Mouse (Mus musculus) kidney, embryonic 16.5 days (tissue): ENCODE data around the gene Hykk. TPM values are rescaled to one million over a fixed set of nuclear protein-coding genes. Genes with fewer than 3 reads are reported as not detected.
"Not testable (repeated sequence)": the region's sequence is repeated elsewhere in the genome, so short reads cannot be mapped to it uniquely, and the experiment has no call there.

Source experiments
- ATAC-seq: fragments of 200-750 bp; cut with Nextera tagmentation; 2 replicates; pipeline ENCODE4 v1.8.0; 2017; ENCODE audit warnings: moderate TSS enrichment; ENCODE audit not compliant: low FRiP score, low TSS enrichment
- H3K27ac ChIP-seq: fragments of 300-500 bp; sonication (generic); 2 replicates; pipeline ENCODE4 v1.5.1; 2014; ENCODE audit warnings: low read length
- H3K27me3 ChIP-seq: fragments of 300-500 bp; sonication (generic); 2 replicates; pipeline ENCODE4 v1.6.1; 2014; ENCODE audit warnings: low read length, control low read depth, mixed read lengths; ENCODE audit not compliant: insufficient read depth
- H3K36me3 ChIP-seq: fragments of 300-500 bp; sonication (generic); 2 replicates; pipeline ENCODE4 v1.6.1; 2014; ENCODE audit warnings: low read length, control low read depth, mixed read lengths; ENCODE audit not compliant: insufficient read depth
- H3K4me1 ChIP-seq: fragments of 300-500 bp; sonication (generic); 2 replicates; pipeline ENCODE4 v1.6.1; 2014; ENCODE audit warnings: low read length, control low read depth, mixed read lengths; ENCODE audit not compliant: insufficient read depth
- H3K4me2 ChIP-seq: fragments of 300-500 bp; sonication (generic); replicated peaks from 2 replicates; pipeline ENCODE4 v1.6.1; 2014; ENCODE audit warnings: low read depth, low read length
- H3K4me3 ChIP-seq: fragments of 300-500 bp; sonication (generic); 2 replicates; pipeline ENCODE4 v1.5.1; 2014; ENCODE audit warnings: mild to moderate bottlenecking, low read length
- H3K9ac ChIP-seq: fragments of 300-500 bp; sonication (generic); replicated peaks from 2 replicates; pipeline ENCODE4 v1.6.1; 2014; ENCODE audit warnings: low read length
- H3K9me3 ChIP-seq: fragments of 300-500 bp; sonication (generic); 2 replicates; pipeline ENCODE4 v1.6.1; 2016; ENCODE audit warnings: low read length, control low read depth
- WGBS: fragments of 180-500 bp; shearing (Covaris S2); extraction: QIAGEN DNeasy Blood & Tissue Kit; methylation state at CpG from one replicate; pipeline ENCODE4 v1.1.7; 2014; 5-methylcytosine and 5-hydroxymethylcytosine counted together
- polyA plus RNA-seq: library from polyadenylated mRNA; unstranded; fragments of >200 nt; fragmentation: Nextera tagmentation; extraction: Ambion mirVana; gene quantifications from 2 replicates; pipeline ENCODE4 v1.2.1, GENCODE M21; 2015

Hykk gene
- polyA plus RNA-seq, 1 experiment from 2014 or later = 12.9 TPM

DNA sequence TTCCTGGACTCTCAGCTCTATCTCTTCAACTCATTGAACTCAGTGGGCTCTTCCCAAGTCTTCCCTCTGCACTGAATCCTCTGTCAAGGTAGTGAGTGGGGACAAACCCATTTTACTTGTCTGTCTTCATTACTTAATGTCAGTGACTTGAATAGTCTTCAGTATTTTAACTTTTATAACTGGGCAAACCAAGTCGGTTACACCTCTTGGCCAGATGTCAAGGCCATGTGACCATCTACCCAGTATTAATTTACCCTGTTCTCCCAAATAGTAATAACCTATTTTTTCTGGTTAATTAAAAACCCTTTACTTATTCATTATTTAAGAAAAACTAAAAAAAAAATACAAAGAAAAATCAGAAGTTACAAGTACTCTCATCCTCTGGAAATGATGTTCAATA, 13.7 kb downstream of the Hykk start:
- Histone ChIP-seq H3K4me1 (no peaks in the 10 kb centered on the region), H3K4me2 (no peak overlapping the region), H3K9ac (no peak overlapping the region), H3K27ac (no peak overlapping the region), H3K36me3 (no peaks in the 10 kb centered on the region), H3K27me3 (no peaks in the 10 kb centered on the region), H3K4me3 (no peak overlapping the region), H3K9me3 (no peaks in the 10 kb centered on the region)
- WGBS = 83% methylated on average over 1 of the region's 1 CpGs
- ATAC-seq = no peak

DNA sequence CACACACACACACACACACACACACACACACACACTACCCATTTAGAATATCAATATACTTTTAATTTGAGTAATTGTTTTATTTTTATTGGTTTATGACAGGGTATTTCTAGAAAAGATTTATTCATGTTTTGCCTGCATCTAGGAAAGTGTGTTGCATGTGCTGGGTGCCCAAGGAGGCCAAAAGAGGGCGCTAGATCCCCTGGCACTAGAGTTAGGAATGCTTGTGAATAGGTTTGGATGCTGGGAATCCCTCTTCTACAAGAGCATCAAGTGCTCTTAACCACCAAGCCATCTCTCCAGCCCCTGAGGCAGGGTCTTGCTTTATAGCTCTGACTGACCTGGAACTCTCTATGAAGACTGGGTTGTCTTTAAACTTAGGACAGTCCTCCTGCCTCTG, 14.7 kb downstream of the Hykk start:
- H3K4me1 ChIP-seq = no peaks in the 10 kb centered on the region
- no peak overlapping the region for H3K4me2 ChIP-seq
- peak overlapping the region; percentile 54; the same call in 1 of the 2 replicates for H3K27ac ChIP-seq
- no peak for ATAC-seq
- H3K4me3 ChIP-seq = no peak overlapping the region
- 24% methylated on average over 1 of the region's 1 CpGs for WGBS
- no peaks in the 10 kb centered on the region for H3K36me3 ChIP-seq
- H3K9me3 ChIP-seq = no peaks in the 10 kb centered on the region
- H3K27me3 ChIP-seq = no peaks in the 10 kb centered on the region
- no peak overlapping the region for H3K9ac ChIP-seq

DNA sequence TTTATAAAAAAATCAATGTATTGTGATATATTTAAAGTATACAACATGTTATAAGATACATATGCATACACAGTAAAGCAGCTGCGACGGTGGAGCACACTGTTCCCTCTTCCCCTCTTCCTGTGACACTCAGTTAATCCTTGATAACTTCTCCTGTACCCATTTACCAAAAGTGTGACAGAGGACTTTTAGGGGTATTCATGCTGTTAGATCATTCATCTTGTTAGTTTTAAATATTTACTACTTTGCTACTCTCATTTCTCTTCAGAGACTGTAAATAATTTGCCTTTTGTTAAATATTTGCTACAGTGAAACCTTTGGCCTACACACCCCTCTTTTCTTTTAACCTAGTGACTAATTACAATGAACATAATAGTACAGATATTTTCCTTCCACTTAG, 15.3 kb downstream of the Hykk start:
- no peaks in the 10 kb centered on the region for H3K36me3 ChIP-seq

DNA sequence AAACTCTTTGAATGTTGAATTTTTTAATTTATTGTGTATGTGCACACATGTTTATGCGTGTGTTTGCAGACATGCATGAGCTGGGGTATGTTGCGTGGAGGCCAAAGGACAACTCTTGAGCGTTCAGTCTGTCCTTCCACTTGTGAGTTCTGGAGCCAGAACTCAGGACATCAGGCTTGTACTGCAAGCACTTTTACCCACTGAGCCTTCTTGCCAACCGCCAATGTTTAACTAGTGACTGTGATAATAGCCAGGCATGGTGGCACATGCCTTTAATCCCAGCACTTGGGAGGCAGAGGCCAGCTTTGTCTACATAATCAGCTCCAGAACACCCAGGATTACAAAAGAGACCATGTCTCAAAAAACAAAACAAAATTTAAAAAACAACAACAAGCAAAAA, 25.0 kb downstream of the Hykk start:
- Histone ChIP-seq H3K4me3 (no peak overlapping the region), H3K36me3 (no peaks in the 10 kb centered on the region), H3K4me1 (no peaks in the 10 kb centered on the region), H3K9me3 (no peaks in the 10 kb centered on the region), H3K9ac (no peak overlapping the region), H3K27me3 (no peaks in the 10 kb centered on the region), H3K4me2 (no peak overlapping the region), H3K27ac (no peak overlapping the region)
- 93% methylated on average over 4 of the region's 4 CpGs for WGBS
- ATAC-seq = no peak

More for the DNA sequence above, 15.3 kb downstream of the Hykk start:
- Histone ChIP-seq H3K27me3 (no peaks in the 10 kb centered on the region), H3K27ac (no peak overlapping the region), H3K4me1 (no peaks in the 10 kb centered on the region), H3K9ac (no peak overlapping the region), H3K4me2 (no peak overlapping the region), H3K9me3 (no peaks in the 10 kb centered on the region), H3K4me3 (no peak overlapping the region)
- peak; percentile 80; the same call in 1 of the 2 replicates for ATAC-seq
- 74% methylated on average over 2 of the region's 2 CpGs for WGBS

DNA sequence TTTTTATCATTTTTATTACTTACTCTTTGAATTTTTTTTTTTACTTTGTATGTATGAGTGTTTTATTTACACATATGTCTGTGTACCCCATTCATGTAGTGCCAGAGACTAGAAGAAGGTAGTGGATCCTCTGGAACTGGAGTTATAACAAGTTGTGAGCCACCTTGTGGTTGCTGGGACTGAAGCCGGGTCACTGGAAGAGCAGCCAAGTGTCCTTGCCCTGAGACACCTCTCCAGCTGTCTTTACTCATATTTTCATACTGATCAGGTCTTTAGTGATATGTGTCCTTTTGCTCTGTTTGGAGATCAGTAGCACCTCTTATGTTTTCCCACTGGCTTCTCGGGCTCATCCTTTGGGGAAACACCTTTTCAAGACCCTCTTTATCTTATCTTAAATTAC, 27.4 kb downstream of the Hykk start:
- Histone ChIP-seq H3K36me3 (no peaks in the 10 kb centered on the region), H3K27ac (no peak overlapping the region), H3K4me2 (no peak overlapping the region), H3K4me1 (no peaks in the 10 kb centered on the region), H3K27me3 (no peaks in the 10 kb centered on the region), H3K9ac (no peak overlapping the region), H3K9me3 (no peaks in the 10 kb centered on the region), H3K4me3 (no peak overlapping the region)
- WGBS = 75% methylated on average over 2 of the region's 2 CpGs
- ATAC-seq = no peak

DNA sequence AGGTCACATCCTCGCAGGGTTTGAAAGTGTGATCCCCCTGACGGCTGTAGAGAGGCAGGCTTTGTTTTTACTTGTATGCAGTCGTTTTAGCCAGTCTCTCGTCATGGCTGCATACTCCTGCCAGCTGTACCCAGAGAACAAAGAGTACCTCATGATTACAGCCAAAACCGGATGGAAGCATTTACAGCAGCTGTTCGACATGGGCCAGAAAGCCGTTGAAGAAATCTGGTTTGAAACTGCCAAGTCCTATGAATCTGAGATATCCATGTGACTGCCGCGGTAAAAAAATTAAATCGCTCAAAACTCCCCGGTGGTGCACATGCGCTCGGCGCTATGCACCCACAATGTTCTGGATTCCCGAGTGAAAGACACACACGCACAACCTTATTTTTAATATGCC, 29.2 kb downstream of the Hykk start:
- H3K9me3 ChIP-seq = no peaks in the 10 kb centered on the region
- H3K4me3 ChIP-seq = no peak overlapping the region
- H3K27me3 ChIP-seq = no peaks in the 10 kb centered on the region
- no peak overlapping the region for H3K9ac ChIP-seq
- no peaks in the 10 kb centered on the region for H3K36me3 ChIP-seq
- ATAC-seq = no peak
- peaks cover under 1% of the 10 kb centered on the region; the same call in 1 of the 2 replicates for H3K4me1 ChIP-seq
- 67% methylated on average over 16 of the region's 16 CpGs for WGBS
- H3K27ac ChIP-seq = no peak overlapping the region
- H3K4me2 ChIP-seq = no peak overlapping the region

DNA sequence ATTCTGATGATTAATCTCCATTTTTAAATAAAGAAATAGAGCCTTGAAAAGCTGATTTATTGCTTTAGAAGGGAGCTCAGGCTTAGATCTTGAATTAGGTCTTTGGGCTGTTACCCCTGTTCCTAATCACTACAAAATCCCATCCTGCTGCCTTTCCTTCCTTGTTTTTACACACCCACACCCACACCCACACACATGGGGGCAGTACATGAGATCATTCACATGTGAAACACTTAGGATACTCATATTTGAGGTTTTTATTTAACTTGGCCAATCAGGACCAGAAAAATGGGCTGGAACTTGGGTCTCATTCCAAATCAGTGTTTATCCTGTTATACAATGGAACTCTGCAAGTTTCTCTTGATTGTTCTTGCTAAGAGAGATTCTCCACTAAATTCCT, 32.4 kb downstream of the Hykk start:
- H3K27me3 ChIP-seq = no peaks in the 10 kb centered on the region
- H3K9me3 ChIP-seq = no peaks in the 10 kb centered on the region
- ATAC-seq = no peak
- no peak overlapping the region for H3K4me2 ChIP-seq
- H3K36me3 ChIP-seq = peaks cover 14% of the 10 kb centered on the region; the same call in 1 of the 2 replicates
- no peak overlapping the region for H3K4me3 ChIP-seq
- no peak overlapping the region for H3K27ac ChIP-seq
- H3K4me1 ChIP-seq = peaks cover 13% of the 10 kb centered on the region
- H3K9ac ChIP-seq = no peak overlapping the region

DNA sequence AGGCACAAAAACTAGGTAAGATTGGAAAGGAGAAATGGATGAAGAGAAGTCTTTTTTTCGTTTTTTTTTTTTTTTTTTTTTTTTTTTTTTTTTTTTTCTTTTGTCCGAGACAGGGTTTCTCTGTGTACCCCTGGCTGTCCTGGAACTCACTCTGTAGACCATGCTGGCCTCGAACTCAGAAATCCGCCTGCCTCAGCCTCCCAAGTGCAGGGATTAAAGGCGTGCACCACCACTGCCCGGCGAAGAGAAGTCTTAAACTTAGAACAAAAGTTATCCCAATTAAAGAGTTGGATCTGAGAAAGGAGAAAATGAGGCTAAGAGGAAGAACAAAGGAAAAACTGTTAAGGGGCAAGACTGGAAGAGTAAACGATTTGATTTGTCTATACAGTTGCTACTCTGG, 33.1 kb downstream of the Hykk start:
- ATAC-seq = not testable (repeated sequence)
- WGBS = 53% methylated on average over 8 of the region's 8 CpGs

DNA sequence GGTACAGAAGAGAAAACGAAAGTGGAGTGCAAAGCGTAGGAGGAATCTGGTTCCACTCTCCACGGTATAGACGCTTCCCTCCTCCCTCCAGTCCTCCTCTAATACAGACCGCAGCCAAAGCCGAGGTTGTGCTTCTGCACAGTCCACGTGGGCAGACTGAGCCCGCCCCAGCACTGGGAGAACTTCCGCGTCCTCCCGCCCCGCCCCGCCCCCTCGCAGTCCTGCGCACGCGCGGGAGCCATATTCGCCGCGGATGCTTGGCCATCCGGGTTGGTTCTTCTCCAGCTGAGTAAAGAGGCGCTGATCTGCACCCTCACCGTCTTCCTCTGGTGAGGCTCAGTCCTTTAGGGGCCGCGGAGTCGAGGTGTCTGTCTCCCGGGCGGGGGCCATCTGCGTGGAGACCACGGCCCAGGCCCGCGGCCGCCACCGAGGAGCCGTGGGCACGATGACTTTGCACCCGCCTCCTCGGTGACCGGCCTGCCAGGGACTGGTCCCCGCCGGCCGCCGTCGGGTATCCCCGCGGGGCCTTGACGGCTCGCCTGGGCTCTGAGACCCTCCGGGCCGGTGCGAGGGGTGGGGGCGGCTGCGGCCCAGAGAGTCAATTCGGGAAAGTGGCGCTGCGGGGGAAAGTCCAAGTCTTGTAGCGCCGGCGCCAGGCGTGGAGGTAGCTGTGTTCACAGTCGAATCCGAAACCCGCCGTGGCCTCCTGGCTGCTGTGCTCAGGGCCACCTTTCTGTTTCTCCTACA, 33.7 kb downstream of the Hykk start, which contains the start of the genes Psma4 and AY074887:
TSS of gene Psma4 (plus strand) at position 216 of the 747 bp plus-strand sequence.
TSS of gene AY074887 (minus strand) at position 424 of the 747 bp plus-strand sequence.
- WGBS = under 1% methylated on average over 63 of the region's 65 CpGs
- peak; percentile 100 for ATAC-seq
- Histone ChIP-seq H3K4me3 (peak within 1 kb of the TSS; percentile 95), H3K27ac (peak within 1 kb of the TSS; percentile 96), H3K27me3 (no peaks in the 10 kb centered on the region), H3K9me3 (no peaks in the 10 kb centered on the region), H3K36me3 (peaks cover 24% of the 10 kb centered on the region), H3K4me1 (peaks cover 13% of the 10 kb centered on the region), H3K4me2 (peak within 1 kb of the TSS; percentile 86), H3K9ac (peak within 1 kb of the TSS; percentile 95)

More for the DNA sequence above, 33.1 kb downstream of the Hykk start:
- peak overlapping the region; percentile 95 for H3K9ac ChIP-seq
- H3K27ac ChIP-seq = peak overlapping the region; percentile 46; the same call in 1 of the 2 replicates
- H3K4me1 ChIP-seq = peaks cover 13% of the 10 kb centered on the region
- H3K27me3 ChIP-seq, H3K9me3 ChIP-seq: not testable (repeated sequence)
- H3K4me3 ChIP-seq = peak overlapping the region; percentile 95
- peak overlapping the region; percentile 86 for H3K4me2 ChIP-seq
- peaks cover 18% of the 10 kb centered on the region for H3K36me3 ChIP-seq

DNA sequence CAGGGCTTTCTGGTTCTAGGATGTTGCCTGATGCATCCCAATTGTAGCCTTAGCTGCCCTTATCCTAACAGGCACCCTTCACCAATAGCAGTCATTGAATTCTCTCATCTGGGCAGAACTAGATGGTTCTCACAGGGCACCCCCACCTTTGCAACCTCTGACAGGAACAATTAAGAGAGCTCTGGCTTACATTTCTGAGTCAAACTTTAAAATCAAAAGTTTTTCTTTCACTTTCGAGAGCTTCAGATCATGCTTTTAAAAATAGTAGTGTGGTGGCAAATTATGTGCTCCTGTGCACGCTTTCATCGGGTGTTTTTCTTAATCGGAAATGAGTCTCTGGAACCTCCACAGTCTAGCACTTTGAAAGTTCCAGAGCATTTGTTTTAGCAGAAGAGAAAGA, 44.0 kb downstream of the Hykk start:
- Histone ChIP-seq H3K4me1 (no peaks in the 10 kb centered on the region), H3K9ac (no peak overlapping the region), H3K27ac (no peak overlapping the region), H3K9me3 (no peaks in the 10 kb centered on the region), H3K4me3 (no peak overlapping the region), H3K27me3 (no peaks in the 10 kb centered on the region), H3K36me3 (peaks cover 33% of the 10 kb centered on the region), H3K4me2 (no peak overlapping the region)
- no peak for ATAC-seq
- WGBS = 94% methylated on average over 4 of the region's 4 CpGs
